11 mouse cellular contexts compared by ENCODE assay signal in the genomic region with DNA sequence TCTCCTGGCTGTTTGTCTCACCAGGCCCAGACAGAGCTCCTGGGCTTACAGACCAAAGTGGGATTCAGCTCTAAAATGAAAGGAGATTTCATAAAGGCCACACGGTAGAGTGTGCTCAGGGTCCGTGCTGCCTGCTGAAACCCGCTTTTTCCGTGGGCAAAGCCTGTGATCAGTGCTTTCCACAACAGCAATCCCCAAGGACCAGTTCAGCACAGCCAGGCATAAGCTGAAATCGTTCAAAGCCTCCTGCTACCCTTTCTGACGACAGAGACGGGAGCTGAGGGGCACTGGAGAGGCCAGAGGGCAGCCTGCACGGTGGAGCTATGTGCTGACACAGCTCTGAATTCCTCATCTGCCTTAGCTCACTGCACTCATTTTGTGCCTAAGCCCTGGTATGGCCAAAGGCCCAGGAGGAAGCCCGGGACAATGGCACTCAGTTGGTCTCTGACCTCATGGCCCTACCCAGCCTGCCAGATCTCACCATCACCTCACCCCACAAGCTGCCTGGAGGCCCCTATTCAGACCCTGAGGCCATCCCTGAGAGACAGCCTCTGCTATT. TPM values are rescaled to one million over a fixed set of nuclear protein-coding genes. Genes with fewer than 3 reads are reported as not detected.
DNase-seq lines count a peak whose midpoint lies in the region; ATAC-seq and TF ChIP-seq lines count a peak whose summit lies in the region.
"Had no signal": no experiment of that assay in that cellular context is flagged by ENCODE, and none has a peak within 500 bp of the region (broad histone marks: within the 10 kb centered on the region; RNA-seq: fewer than 3 reads in every experiment).

No protein-coding gene starts in this region.

- 37% methylated on average over 9 of the region's 9 CpGs for WGBS in kidney, embryonic 14.5 days
- WGBS in limb, embryonic 14.5 days: 22% methylated on average over 9 of the region's 9 CpGs

- H3K4me1 ChIP-seq in kidney, embryonic 14.5 days (ENCODE audit: control insufficient read depth, insufficient read depth, low read length): 0 out of 2 replicates have a peak, but pooled peaks cover 4% of the 10 kb centered on the region
- peaks cover 12% of the 10 kb centered on the region; the same call in 1 of the 2 replicates for H3K4me1 ChIP-seq in limb, embryonic 14.5 days (ENCODE audit: control insufficient read depth, insufficient read depth, low read length)

- peak; percentile 81 for DNase-seq in kidney, adult 11 months
- peak; percentile 57 for DNase-seq in embryo, embryonic 10.5 days (ENCODE audit: low spot score)
- DNase-seq in heart, postnatal 4 days: peak; percentile 17
- DNase-seq in limb, embryonic 14.5 days (ENCODE audit: low spot score): no peak
- DNase-seq in layer of hippocampus, adult 9-10 months (ENCODE audit: low spot score): no peak
- no peak for DNase-seq in layer of hippocampus, postnatal 36 days
- DNase-seq: adrenal gland, postnatal 14 days; liver, postnatal 0 days had no signal

- H3K4me3 ChIP-seq in kidney, embryonic 14.5 days (ENCODE audit: low read length): no peak overlapping the region
- no peak overlapping the region for H3K4me3 ChIP-seq in limb, embryonic 14.5 days (replicated peaks; ENCODE audit: low read length)

- H3K9ac ChIP-seq in kidney, embryonic 14.5 days (ENCODE audit: low read depth, low read length): no peak overlapping the region
- 0 out of 2 replicates have a peak overlapping the region, but pooled peaks have one; percentile 21 for H3K9ac ChIP-seq in limb, embryonic 14.5 days (ENCODE audit: low read depth, low read length, severe bottlenecking)
- H3K9ac ChIP-seq: liver, postnatal 0 days had no signal

- no peak for TF ChIP-seq POLR2A in limb, embryonic 14.5 days (IDR thresholded peaks at IDR 0.05; ENCODE audit: borderline replicate concordance, extremely low read depth, insufficient read depth, insufficient read length)

- H3K36me3 ChIP-seq in kidney, embryonic 14.5 days (ENCODE audit: control insufficient read depth, insufficient read depth, low read length): no peaks in the 10 kb centered on the region
- no peaks in the 10 kb centered on the region for H3K36me3 ChIP-seq in limb, embryonic 14.5 days (ENCODE audit: control insufficient read depth, insufficient read depth, low read length)

- no peaks in the 10 kb centered on the region for H3K27me3 ChIP-seq in kidney, embryonic 14.5 days (ENCODE audit: control insufficient read depth, insufficient read depth, low read length)
- no peaks in the 10 kb centered on the region for H3K27me3 ChIP-seq in limb, embryonic 14.5 days (ENCODE audit: control insufficient read depth, insufficient read depth, low read length)

- H3K27ac ChIP-seq in kidney, embryonic 14.5 days (ENCODE audit: low read depth, low read length): no peak overlapping the region
- H3K27ac ChIP-seq in limb, embryonic 14.5 days (replicated peaks; ENCODE audit: low read depth, low read length): no peak overlapping the region

- no peak overlapping the region for H3K4me2 ChIP-seq in kidney, embryonic 14.5 days (replicated peaks; ENCODE audit: low read depth, low read length)
- no peak overlapping the region for H3K4me2 ChIP-seq in limb, embryonic 14.5 days (replicated peaks; ENCODE audit: low read depth, low read length, severe bottlenecking)

- ATAC-seq in kidney, embryonic 14.5 days (ENCODE audit: low FRiP score, low TSS enrichment): no peak
- ATAC-seq in limb, embryonic 14.5 days (ENCODE audit: low FRiP score, low read depth): no peak
- ATAC-seq in CD4-positive, CD25-positive, alpha-beta regulatory T cell, adult 4 months: no peak
- ATAC-seq: liver, postnatal 0 days had no signal

- H3K9me3 ChIP-seq in kidney, embryonic 14.5 days (ENCODE audit: control insufficient read depth, low read length): no peaks in the 10 kb centered on the region
- no peaks in the 10 kb centered on the region for H3K9me3 ChIP-seq in limb, embryonic 14.5 days (ENCODE audit: control insufficient read depth, low read length)

RNA-seq across cellular contexts. Expression of a gene that starts 10.5 kb away (rescaled TPM):
- polyA plus RNA-seq in kidney, embryonic 14.5 days (2014; fragmentation: Nextera tagmentation; extraction: Ambion mirVana): 0.32 TPM in 1 of 2 replicates, not detected in the other
- total RNA-seq in heart, postnatal 4 days (2021): 10 to 100 TPM; 18.3 to 21.0 TPM
- polyA plus RNA-seq in limb, embryonic 14.5 days (2012; rRNA removed): 0.47 and 0.55 TPM in 2 replicates
- 0.14 and 0.62 TPM in 2 replicates for polyA plus RNA-seq in limb, embryonic 14.5 days (2014; fragmentation: Nextera tagmentation; extraction: Ambion mirVana)
- not detected for polyA plus RNA-seq in CD4-positive, CD25-positive, alpha-beta regulatory T cell, adult 4 months (2017; shearing (Covaris generic))
- total RNA-seq in layer of hippocampus, postnatal 36 days (2021): 1 to 10 TPM; 6.0 to 6.9 TPM
- total RNA-seq: common myeloid progenitor, adult 5-6 weeks had no signal
- polyA plus RNA-seq: liver, postnatal 0 days had no signal

Comparison
In these comparisons a context has a peak if more than half of its experiments do, and no peak if none do; other contexts are left out.
1. DNase-seq: peak in kidney, adult 11 months (single experiment), embryo, embryonic 10.5 days (single experiment) and heart, postnatal 4 days (single experiment); none in limb, embryonic 14.5 days (single experiment), layer of hippocampus, adult 9-10 months (single experiment) and layer of hippocampus, postnatal 36 days (0 of 2).